Mouse (Mus musculus) midbrain, postnatal 0 days (tissue): Measurements from ENCODE around the gene Mien1. TPM values are rescaled to one million over a fixed set of nuclear protein-coding genes. Genes with fewer than 3 reads are reported as not detected.

Source experiments
- ATAC-seq: fragments of 200-750 bp; cut with Nextera tagmentation; 2 replicates; pipeline ENCODE4 v1.8.0; 2017; ENCODE audit warnings: moderate number of reproducible peaks, mild to moderate bottlenecking, moderate TSS enrichment, moderate library complexity; ENCODE audit not compliant: low FRiP score
- DNase-seq: peaks from one replicate; pipeline ENCODE4 v3.0.0-alpha.2; 2015; ENCODE audit warnings: low spot score
- H3K27ac ChIP-seq: fragments of 300-500 bp; sonication (generic); 2 replicates; pipeline ENCODE4 v1.5.1; 2014; ENCODE audit warnings: low read depth, mild to moderate bottlenecking, low read length, mixed read lengths
- H3K27me3 ChIP-seq: fragments of 300-500 bp; sonication (generic); 2 replicates; pipeline ENCODE4 v1.6.1; 2014; ENCODE audit warnings: low read length, control low read depth, mixed read lengths; ENCODE audit not compliant: insufficient read depth
- H3K36me3 ChIP-seq: fragments of 300-500 bp; sonication (generic); 2 replicates; pipeline ENCODE4 v1.6.1; 2014; ENCODE audit warnings: low read length, control low read depth, mixed read lengths; ENCODE audit not compliant: insufficient read depth
- H3K4me1 ChIP-seq: fragments of 300-500 bp; sonication (generic); 2 replicates; pipeline ENCODE4 v1.6.1; 2014; ENCODE audit warnings: mild to moderate bottlenecking, control low read depth, antibody characterized with exemption, low read length, mixed read lengths; ENCODE audit not compliant: insufficient read depth
- H3K4me2 ChIP-seq: fragments of 300-500 bp; sonication (generic); 2 replicates; pipeline ENCODE4 v1.6.1; 2014; ENCODE audit warnings: low read depth, mild to moderate bottlenecking, low read length, mixed read lengths; ENCODE audit not compliant: poor library complexity, severe bottlenecking
- H3K4me3 ChIP-seq: fragments of 300-500 bp; sonication (generic); 2 replicates; pipeline ENCODE4 v1.5.1; 2014; ENCODE audit warnings: low read depth, mild to moderate bottlenecking, low read length, moderate library complexity
- H3K9ac ChIP-seq: fragments of 300-500 bp; sonication (generic); replicated peaks from 2 replicates; pipeline ENCODE4 v1.6.1; 2014; ENCODE audit warnings: mild to moderate bottlenecking, low read length, moderate library complexity, mixed read lengths; ENCODE audit not compliant: poor library complexity, severe bottlenecking
- H3K9me3 ChIP-seq: fragments of 300-500 bp; sonication (generic); 2 replicates; pipeline ENCODE4 v1.6.1; 2016; ENCODE audit warnings: low read length, control low read depth
- CTCF ChIP-seq: IDR thresholded peaks from 2 replicates; pipeline ENCODE4 v1.5.1; 2016; ENCODE audit warnings: antibody characterized with exemption, mild to moderate bottlenecking
- WGBS: fragments of 180-500 bp; shearing (Covaris S2); extraction: QIAGEN DNeasy Blood & Tissue Kit; methylation state at CpG from one replicate; pipeline ENCODE4 v1.1.7; 2014; 5-methylcytosine and 5-hydroxymethylcytosine counted together
- polyA plus RNA-seq: library from polyadenylated mRNA; unstranded; fragments of >200 nt; fragmentation: Nextera tagmentation; extraction: Ambion mirVana; gene quantifications from 2 replicates; pipeline ENCODE4 v1.2.1, GENCODE M21; 2015
- total RNA-seq: library from RNA; depleted of rRNA; stranded (reverse); fragments of >200 nt; gene quantifications from 2 replicates; pipeline ENCODE4 v1.2.3, GENCODE M21; 2014

Gene Mien1
- total and polyA plus RNA-seq, 2 experiments from 2014 or later: 68.3 to 243 TPM

DNA sequence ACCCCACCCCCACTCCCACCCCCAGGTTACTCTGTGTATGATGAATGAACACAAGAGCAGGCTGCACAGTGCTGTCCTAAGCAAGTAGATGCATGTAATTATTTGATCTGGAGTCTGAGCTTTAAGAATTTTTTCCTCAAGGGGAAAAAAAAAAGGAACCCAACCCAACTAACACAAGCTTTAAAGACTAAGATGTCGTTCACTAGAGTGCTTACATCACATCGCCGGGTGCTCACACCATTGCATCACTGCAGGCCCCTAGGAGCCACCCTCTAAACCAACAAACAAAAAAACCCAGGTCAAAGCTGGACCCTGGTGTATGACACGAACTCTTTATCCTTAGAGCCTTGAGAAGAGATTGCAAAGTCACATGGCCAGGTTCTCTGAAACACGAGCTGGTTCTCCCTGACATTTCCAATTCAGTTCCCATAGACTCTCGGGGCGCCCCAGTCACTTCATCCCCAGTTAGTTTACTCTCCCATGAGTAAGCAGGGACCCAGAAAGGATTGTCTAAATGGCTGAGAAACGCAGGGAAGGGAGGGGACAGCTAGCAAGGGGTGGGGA is 35.2 kb upstream of the Mien1 start:
- Histone ChIP-seq H3K9me3 (no peaks in the 10 kb centered on the region), H3K27me3 (no peaks in the 10 kb centered on the region), H3K9ac (no peak overlapping the region), H3K4me2 (no peak overlapping the region), H3K4me1 (no peaks in the 10 kb centered on the region), H3K27ac (no peak overlapping the region), H3K36me3 (no peaks in the 10 kb centered on the region), H3K4me3 (no peak overlapping the region)
- ATAC-seq (no peak), DNase-seq (no peak)
- no peak for TF ChIP-seq CTCF
- WGBS: 63% methylated on average over 8 of the region's 8 CpGs

DNA sequence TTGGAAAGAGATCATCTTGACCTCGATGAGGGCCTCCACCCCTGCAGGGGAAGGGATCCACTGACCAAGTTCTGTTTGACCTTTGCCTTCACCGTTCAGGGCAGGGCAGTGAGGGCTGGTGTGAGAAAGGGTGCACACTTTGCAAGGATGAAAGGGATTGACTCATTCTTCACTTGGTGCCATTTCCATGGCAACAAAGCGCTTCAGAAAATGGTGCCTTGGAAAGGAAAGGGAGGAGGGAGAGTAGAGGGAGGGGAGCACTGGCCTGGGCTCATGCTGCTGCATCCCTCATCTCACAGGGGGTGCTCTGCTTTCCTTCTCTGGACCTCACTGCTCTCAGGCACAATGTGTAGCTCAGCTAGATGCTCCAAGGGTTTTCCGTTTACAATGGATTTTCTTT is 33.9 kb upstream of the Mien1 start:
- no peak for TF ChIP-seq CTCF
- 27% methylated on average over 4 of the region's 4 CpGs for WGBS
- no peak overlapping the region for H3K27ac ChIP-seq
- DNase-seq (peak; percentile 17), ATAC-seq (no peak)
- no peaks in the 10 kb centered on the region for H3K9me3 ChIP-seq
- no peaks in the 10 kb centered on the region for H3K27me3 ChIP-seq
- no peak overlapping the region for H3K9ac ChIP-seq
- no peaks in the 10 kb centered on the region for H3K4me1 ChIP-seq
- no peaks in the 10 kb centered on the region for H3K36me3 ChIP-seq
- no peak overlapping the region for H3K4me3 ChIP-seq
- H3K4me2 ChIP-seq: no peak overlapping the region

DNA sequence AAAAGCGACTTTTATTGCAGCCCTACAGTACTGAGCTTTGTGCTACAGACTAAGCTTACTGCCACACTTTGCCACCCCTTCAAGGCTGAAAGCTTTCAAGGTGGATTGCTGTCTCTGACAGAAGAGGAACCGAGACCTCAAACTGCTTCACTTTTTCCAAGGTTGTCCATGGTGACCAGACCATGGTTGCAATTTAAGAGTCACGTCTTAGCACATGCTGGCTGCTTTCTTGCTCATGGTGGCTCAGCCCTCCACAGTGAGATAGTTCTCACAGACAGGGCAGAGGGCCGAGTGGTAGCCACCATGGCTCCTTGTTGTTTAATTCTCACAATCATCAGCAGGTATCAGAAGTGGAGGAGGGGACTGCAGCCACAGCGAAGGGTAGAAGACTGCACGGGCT is 32.0 kb upstream of the Mien1 start:
- no peak for DNase-seq
- Histone ChIP-seq H3K36me3 (no peaks in the 10 kb centered on the region), H3K4me3 (no peak overlapping the region), H3K9me3 (no peaks in the 10 kb centered on the region), H3K9ac (no peak overlapping the region), H3K27me3 (no peaks in the 10 kb centered on the region), H3K4me1 (no peaks in the 10 kb centered on the region), H3K27ac (no peak overlapping the region), H3K4me2 (no peak overlapping the region)
- 83% methylated on average over 6 of the region's 6 CpGs for WGBS
- no peak for ATAC-seq
- TF ChIP-seq CTCF: no peak

DNA sequence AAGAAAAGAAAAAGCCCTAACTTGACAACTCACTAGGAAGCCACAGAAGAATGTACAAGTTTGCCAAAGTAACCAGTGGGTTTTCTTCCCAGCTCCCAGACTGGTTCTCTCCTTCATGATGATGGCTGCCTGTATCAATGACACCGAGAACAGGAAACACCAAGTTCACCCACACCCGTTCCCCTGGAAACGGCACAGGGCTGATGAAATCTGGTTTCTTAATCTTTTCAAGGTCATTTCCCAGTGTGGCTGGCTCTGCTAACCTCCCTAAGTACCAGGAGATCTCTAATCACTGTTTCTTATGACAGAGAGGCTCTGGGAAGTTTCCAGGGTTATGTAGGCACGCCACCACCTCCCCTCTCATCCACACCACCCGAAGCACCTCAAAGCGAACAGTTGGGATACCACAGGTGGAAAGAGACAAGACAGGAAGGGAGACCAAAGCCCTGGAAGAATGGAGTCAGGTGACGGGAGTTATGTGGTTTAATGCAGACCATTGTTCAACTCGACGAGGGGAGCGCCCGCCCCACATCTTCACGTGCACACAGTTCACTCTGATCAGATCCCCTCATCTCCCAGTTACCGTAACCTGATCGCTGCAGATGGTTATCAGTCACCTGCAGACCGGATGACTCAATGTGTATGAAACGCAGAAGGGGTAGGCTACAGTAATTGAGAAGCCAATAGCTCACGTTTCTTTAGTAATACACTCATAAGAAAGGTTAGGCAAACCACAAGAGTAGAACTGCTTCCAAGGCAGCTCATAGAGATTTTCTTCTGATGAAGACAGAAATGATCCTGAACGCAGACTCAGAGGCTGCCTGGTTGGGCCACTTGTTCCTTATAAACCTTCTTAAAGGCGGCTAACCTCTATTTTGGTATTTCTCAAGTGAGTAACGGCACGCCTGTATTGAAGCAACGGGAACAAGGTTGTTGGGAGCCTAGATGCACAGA is 31.2 kb upstream of the Mien1 start:
- Histone ChIP-seq H3K4me3 (no peak overlapping the region), H3K36me3 (no peaks in the 10 kb centered on the region), H3K27me3 (no peaks in the 10 kb centered on the region), H3K27ac (no peak overlapping the region), H3K4me1 (no peaks in the 10 kb centered on the region), H3K4me2 (no peak overlapping the region), H3K9ac (no peak overlapping the region), H3K9me3 (no peaks in the 10 kb centered on the region)
- no peak for DNase-seq
- ATAC-seq: no peak
- WGBS: 84% methylated on average over 22 of the region's 22 CpGs
- TF ChIP-seq CTCF: no peak

DNA sequence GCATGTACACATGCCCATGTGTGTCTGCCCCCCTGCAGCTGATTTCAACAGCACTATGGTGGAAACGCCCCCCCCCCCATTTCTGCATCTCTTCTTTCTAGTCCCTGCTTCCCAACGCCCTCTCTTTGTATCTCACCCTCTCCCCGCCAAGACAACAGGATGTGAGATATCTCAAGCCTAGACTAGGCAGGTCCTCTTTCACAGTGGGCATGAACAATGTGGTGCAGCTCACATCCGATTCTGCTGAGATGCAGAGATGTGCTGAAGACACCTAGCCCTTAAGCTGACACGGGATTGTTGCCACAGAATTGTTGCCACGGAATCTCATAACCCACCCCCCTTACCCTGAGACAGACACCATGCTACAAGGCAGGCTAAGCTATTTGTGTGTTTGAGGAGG is 25.7 kb upstream of the Mien1 start:
- H3K9ac ChIP-seq: no peak overlapping the region
- no peaks in the 10 kb centered on the region for H3K9me3 ChIP-seq
- DNase-seq (no peak), ATAC-seq (no peak)
- TF ChIP-seq CTCF: no peak
- no peak overlapping the region for H3K4me3 ChIP-seq
- no peak overlapping the region for H3K27ac ChIP-seq
- H3K4me1 ChIP-seq: no peaks in the 10 kb centered on the region
- no peaks in the 10 kb centered on the region for H3K36me3 ChIP-seq
- 84% methylated on average over 6 of the region's 6 CpGs for WGBS
- no peak overlapping the region for H3K4me2 ChIP-seq
- H3K27me3 ChIP-seq: no peaks in the 10 kb centered on the region

DNA sequence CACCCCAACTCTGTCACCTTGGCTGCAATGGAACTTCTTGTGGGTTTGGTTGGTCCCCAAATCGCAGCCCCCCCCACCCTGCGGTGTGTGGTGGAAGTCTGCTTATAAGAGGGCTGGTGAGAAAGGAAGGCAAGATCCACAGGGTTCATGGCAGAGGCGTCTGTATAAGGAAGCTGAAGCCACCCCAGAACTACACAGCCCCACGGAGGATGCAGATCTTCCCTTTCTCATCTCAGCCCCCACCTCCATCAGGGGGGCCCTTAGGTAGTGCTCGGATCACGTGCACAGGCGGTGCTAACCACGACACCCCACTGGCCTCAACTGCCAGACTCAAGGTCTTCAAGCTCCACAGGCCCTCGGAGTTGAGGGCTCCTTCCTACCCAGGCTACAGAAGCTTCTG is 25.1 kb upstream of the Mien1 start:
- Histone ChIP-seq H3K27me3 (peaks cover 4% of the 10 kb centered on the region; the same call in 1 of the 2 replicates), H3K27ac (no peak overlapping the region), H3K9ac (no peak overlapping the region), H3K4me2 (no peak overlapping the region), H3K4me1 (no peaks in the 10 kb centered on the region), H3K36me3 (no peaks in the 10 kb centered on the region), H3K4me3 (no peak overlapping the region), H3K9me3 (no peaks in the 10 kb centered on the region)
- DNase-seq: no peak
- no peak for ATAC-seq
- no peak for TF ChIP-seq CTCF
- WGBS: 89% methylated on average over 9 of the region's 9 CpGs
